Mouse (Mus musculus): ENCODE measurements at regions not wholly inside any gene's neighbourhood (a gene's known extent, or its start where the extent isn't known, plus 50 kb on each side); places are given as distances from the start of the nearest gene placed in this dataset.

DNA sequence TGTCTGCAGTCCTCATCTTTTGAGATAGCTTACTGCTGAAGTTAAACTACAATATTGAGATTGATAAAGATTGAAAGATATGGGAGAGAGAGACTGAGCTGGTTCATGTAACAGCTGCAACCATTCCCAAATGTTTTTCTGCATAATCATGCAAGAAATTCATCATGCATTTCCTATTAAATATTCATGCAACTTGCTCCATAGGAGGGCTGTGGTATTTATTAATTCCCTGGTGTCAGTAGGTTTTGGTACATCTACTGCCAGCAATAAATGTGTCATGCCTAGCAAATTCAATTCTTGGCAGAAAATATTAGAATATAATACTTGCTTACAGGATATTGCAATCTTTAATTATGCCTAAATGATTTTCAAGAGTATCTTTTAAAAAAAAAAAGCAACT, 125.5 kb upstream of the Rbms1 start:
- Histone ChIP-seq H3K4me3 (no peak overlapping the region), H3K27me3 (ENCODE audit: control insufficient read depth, insufficient read depth, low read length) (no peaks in the 10 kb centered on the region), H3K79me2 (replicated peaks; ENCODE audit: control insufficient read depth, insufficient read depth, low read length) (no peaks in the 10 kb centered on the region), H3K36me3 (ENCODE audit: control insufficient read depth, insufficient read depth, low read length) (no peaks in the 10 kb centered on the region), H3K27ac (no peak overlapping the region), H3K9ac (ENCODE audit: low read depth, low read length) (no peak overlapping the region), H3K4me1 (ENCODE audit: control insufficient read depth, insufficient read depth, low read length) (no peaks in the 10 kb centered on the region)
- TF ChIP-seq POLR2A (IDR thresholded peaks at IDR 0.05; ENCODE audit: insufficient read depth, low read depth, low read length): no peak
- no peak for TF ChIP-seq EP300 (IDR thresholded peaks at IDR 0.05; ENCODE audit: insufficient read depth, low read depth, low read length)
- no peak for TF ChIP-seq CTCF (IDR thresholded peaks at IDR 0.05)
- intact Hi-C loops (cut with DNase I): no loop called here
- no peak for DNase-seq

DNA sequence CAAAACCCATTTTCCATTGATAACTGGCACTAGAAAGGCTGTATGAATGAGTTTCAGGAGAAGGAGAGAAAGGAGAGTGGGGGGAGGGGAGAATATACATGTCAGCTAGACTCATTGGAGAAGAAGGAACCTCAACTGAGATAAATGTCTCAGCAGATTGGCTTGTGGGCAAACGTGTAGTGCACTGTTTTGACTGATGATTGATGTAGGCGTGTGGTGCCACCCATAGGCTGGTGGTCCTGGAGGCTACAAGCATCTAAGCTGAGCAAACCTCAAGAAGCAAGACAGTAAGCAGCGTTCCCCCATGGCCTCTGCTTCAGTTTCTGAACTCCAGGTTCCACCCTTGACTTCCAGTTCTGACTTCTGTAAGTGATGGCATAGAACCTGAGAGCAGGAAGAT, 121.8 kb upstream of the Rbms1 start:
- 78% methylated on average over 3 of the region's 3 CpGs for WGBS
- H3K9ac ChIP-seq (ENCODE audit: low read depth, low read length): no peak overlapping the region
- no peaks in the 10 kb centered on the region for H3K36me3 ChIP-seq (ENCODE audit: control insufficient read depth, insufficient read depth, low read length)
- intact Hi-C loops (cut with DNase I): no loop called here
- no peak overlapping the region for H3K27ac ChIP-seq
- no peak overlapping the region for H3K4me3 ChIP-seq
- no peaks in the 10 kb centered on the region for H3K4me1 ChIP-seq (ENCODE audit: control insufficient read depth, insufficient read depth, low read length)
- no peak for DNase-seq
- TF ChIP-seq CTCF (IDR thresholded peaks at IDR 0.05) (no peak), POLR2A (IDR thresholded peaks at IDR 0.05; ENCODE audit: insufficient read depth, low read depth, low read length) (no peak), EP300 (IDR thresholded peaks at IDR 0.05; ENCODE audit: insufficient read depth, low read depth, low read length) (no peak)
- no peaks in the 10 kb centered on the region for H3K27me3 ChIP-seq (ENCODE audit: control insufficient read depth, insufficient read depth, low read length)
- H3K79me2 ChIP-seq (replicated peaks; ENCODE audit: control insufficient read depth, insufficient read depth, low read length): no peaks in the 10 kb centered on the region

DNA sequence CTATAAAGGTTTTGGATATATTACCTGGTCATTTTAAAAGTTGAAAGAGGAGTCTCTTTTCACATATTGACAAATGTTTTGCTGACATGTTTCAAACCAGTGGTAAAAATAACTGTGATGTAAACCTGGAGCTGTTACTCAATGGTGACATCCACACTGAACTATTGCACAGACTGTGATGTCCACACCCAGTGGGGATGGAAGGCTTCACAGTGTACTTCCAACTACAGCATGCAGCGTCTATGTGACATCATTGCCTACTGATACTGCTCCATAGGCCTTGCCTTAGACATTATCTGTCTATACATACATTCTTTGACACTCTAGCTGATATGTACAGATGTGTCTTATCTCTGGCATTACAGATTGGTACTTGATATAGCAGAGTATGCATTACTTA, 120.1 kb upstream of the Rbms1 start:
- Histone ChIP-seq H3K4me1 (ENCODE audit: control insufficient read depth, insufficient read depth, low read length) (no peaks in the 10 kb centered on the region), H3K27me3 (ENCODE audit: control insufficient read depth, insufficient read depth, low read length) (no peaks in the 10 kb centered on the region), H3K27ac (no peak overlapping the region), H3K4me3 (no peak overlapping the region), H3K79me2 (replicated peaks; ENCODE audit: control insufficient read depth, insufficient read depth, low read length) (no peaks in the 10 kb centered on the region), H3K36me3 (ENCODE audit: control insufficient read depth, insufficient read depth, low read length) (no peaks in the 10 kb centered on the region), H3K9ac (ENCODE audit: low read depth, low read length) (no peak overlapping the region)
- TF ChIP-seq POLR2A (IDR thresholded peaks at IDR 0.05; ENCODE audit: insufficient read depth, low read depth, low read length) (no peak), CTCF (IDR thresholded peaks at IDR 0.05) (no peak), EP300 (IDR thresholded peaks at IDR 0.05; ENCODE audit: insufficient read depth, low read depth, low read length) (no peak)
- intact Hi-C loops (cut with DNase I): no loop called here
- DNase-seq: no peak
- WGBS: 79% methylated on average over 1 of the region's 1 CpGs

DNA sequence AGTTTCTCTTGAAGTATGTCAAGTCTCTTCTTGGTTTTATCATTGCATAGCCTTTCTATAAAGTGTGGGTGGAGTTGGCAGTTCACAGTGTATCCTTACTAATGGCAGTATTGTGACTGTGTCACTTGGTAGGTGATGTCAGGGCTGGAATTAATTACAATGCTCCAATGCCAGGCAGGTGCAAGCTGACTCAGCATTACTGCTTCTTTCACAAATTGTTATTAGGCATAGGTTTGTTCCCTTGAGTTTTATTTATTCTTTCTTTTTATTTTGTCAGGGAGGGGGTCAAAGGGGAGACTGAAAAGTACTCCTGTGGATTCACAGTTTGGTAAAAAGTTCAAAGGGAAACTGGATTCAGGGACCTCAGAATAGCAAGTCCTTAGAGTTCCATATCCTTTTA, 119.6 kb upstream of the Rbms1 start:
- no peak for DNase-seq
- H3K27ac ChIP-seq: no peak overlapping the region
- H3K79me2 ChIP-seq (replicated peaks; ENCODE audit: control insufficient read depth, insufficient read depth, low read length): no peaks in the 10 kb centered on the region
- intact Hi-C loops (cut with DNase I): no loop called here
- H3K9ac ChIP-seq (ENCODE audit: low read depth, low read length): no peak overlapping the region
- H3K27me3 ChIP-seq (ENCODE audit: control insufficient read depth, insufficient read depth, low read length): no peaks in the 10 kb centered on the region
- no peaks in the 10 kb centered on the region for H3K4me1 ChIP-seq (ENCODE audit: control insufficient read depth, insufficient read depth, low read length)
- no peaks in the 10 kb centered on the region for H3K36me3 ChIP-seq (ENCODE audit: control insufficient read depth, insufficient read depth, low read length)
- no peak for TF ChIP-seq CTCF (IDR thresholded peaks at IDR 0.05)
- TF ChIP-seq POLR2A (IDR thresholded peaks at IDR 0.05; ENCODE audit: insufficient read depth, low read depth, low read length): no peak
- no peak for TF ChIP-seq EP300 (IDR thresholded peaks at IDR 0.05; ENCODE audit: insufficient read depth, low read depth, low read length)
- H3K4me3 ChIP-seq: no peak overlapping the region

DNA sequence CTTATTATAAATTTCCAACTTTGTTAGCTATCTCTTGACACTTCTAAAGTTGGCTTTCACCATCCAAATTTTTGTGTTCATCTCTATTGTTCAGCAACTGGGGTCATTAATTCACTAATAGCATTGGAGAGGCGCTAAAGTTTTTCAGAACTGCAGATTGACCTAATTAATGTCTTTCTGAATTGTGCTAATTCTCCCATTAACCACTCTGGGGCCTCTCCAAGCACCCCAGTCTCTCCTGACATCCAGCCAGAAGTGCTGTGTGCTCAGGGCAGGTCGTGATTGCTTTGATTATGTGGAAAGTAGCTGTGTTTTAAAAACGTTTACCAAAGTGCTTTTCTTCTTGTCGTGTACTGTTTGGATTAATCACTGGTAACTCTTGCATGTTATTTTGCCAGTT, 117.0 kb upstream of the Rbms1 start:
- TF ChIP-seq POLR2A (IDR thresholded peaks at IDR 0.05; ENCODE audit: insufficient read depth, low read depth, low read length) (no peak), CTCF (IDR thresholded peaks at IDR 0.05) (no peak), EP300 (IDR thresholded peaks at IDR 0.05; ENCODE audit: insufficient read depth, low read depth, low read length) (no peak)
- WGBS: 64% methylated on average over 4 of the region's 4 CpGs

DNA sequence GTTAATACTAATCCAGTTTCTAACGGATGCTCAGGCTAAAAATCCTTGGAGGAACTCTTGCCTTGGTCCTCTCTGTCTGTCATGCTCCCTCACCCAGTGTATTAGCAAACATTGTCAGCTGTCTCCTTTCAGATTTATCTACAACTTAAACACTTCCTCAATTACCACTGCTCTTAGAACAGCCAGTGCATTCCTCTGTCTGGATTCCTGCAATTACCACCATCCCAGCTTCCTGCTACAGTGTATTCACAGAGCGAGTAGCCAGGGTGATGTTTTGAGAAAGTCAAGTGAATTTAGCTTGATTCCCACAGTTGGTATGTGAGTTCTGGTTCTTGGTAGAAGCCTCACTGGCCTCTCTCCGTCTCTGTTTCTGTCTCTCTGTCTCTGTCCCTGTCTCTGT, 108.0 kb upstream of the Rbms1 start:
- H3K4me1 ChIP-seq (ENCODE audit: control insufficient read depth, insufficient read depth, low read length): no peaks in the 10 kb centered on the region; the same call in 1 of the 2 replicates
- H3K27me3 ChIP-seq (ENCODE audit: control insufficient read depth, insufficient read depth, low read length): no peaks in the 10 kb centered on the region
- no peaks in the 10 kb centered on the region for H3K79me2 ChIP-seq (replicated peaks; ENCODE audit: control insufficient read depth, insufficient read depth, low read length)
- no peaks in the 10 kb centered on the region for H3K36me3 ChIP-seq (ENCODE audit: control insufficient read depth, insufficient read depth, low read length)
- TF ChIP-seq CTCF (IDR thresholded peaks at IDR 0.05): no peak
- no peak for TF ChIP-seq EP300 (IDR thresholded peaks at IDR 0.05; ENCODE audit: insufficient read depth, low read depth, low read length)
- TF ChIP-seq POLR2A (IDR thresholded peaks at IDR 0.05; ENCODE audit: insufficient read depth, low read depth, low read length): no peak
- no peak for DNase-seq
- H3K27ac ChIP-seq: no peak overlapping the region
- intact Hi-C loops (cut with DNase I): no loop called here
- no peak overlapping the region for H3K4me3 ChIP-seq
- 28% methylated on average over 3 of the region's 3 CpGs for WGBS
- no peak overlapping the region for H3K9ac ChIP-seq (ENCODE audit: low read depth, low read length)

More for the DNA sequence above, 117.0 kb upstream of the Rbms1 start:
- Histone ChIP-seq H3K4me1 (ENCODE audit: control insufficient read depth, insufficient read depth, low read length) (no peaks in the 10 kb centered on the region), H3K79me2 (replicated peaks; ENCODE audit: control insufficient read depth, insufficient read depth, low read length) (no peaks in the 10 kb centered on the region), H3K9ac (ENCODE audit: low read depth, low read length) (no peak overlapping the region), H3K27ac (no peak overlapping the region), H3K4me3 (no peak overlapping the region), H3K36me3 (ENCODE audit: control insufficient read depth, insufficient read depth, low read length) (no peaks in the 10 kb centered on the region), H3K27me3 (ENCODE audit: control insufficient read depth, insufficient read depth, low read length) (no peaks in the 10 kb centered on the region)
- intact Hi-C loops (cut with DNase I): no loop called here
- DNase-seq: no peak

All from heart, adult 2 months (tissue).